8 mouse cellular contexts compared by ENCODE assay signal in the genomic region with DNA sequence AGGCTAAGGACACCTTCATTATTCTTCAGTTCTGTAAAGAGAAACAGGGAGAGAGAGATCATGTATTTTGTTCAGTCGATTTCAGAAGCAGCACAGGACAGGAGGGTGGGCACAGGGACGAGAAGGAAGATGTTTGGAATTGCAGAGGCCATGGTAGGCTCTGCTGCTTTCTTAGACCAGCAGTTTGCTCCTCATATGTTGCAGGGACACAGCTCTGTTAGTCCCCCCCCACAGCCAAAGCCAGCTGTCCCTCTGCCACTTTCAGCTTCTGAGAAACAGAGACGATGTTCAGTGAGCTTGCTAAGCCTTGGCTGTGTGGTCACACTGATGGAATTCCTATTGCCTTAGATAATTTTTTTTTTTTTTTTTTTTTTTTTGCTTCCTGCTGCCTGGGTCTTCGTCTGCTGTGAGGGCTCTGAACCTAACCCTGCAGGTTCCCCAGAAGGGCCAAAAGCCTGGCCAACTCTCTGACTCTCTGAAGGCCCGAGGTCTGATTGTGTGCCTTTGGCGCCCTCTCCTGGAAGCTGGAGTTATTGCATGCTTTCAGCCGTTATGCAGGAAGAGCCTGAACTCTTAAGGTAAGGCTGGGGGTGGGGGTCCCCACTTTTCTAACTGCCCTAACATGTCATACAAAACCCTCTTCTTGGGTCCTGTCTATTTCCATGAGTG. TPM values are rescaled to one million over a fixed set of nuclear protein-coding genes. Genes with fewer than 3 reads are reported as not detected.
DNase-seq lines count a peak whose midpoint lies in the region; ATAC-seq and TF ChIP-seq lines count a peak whose summit lies in the region.

No protein-coding gene starts in this region.

- H3K27me3 ChIP-seq in C2C12 (ENCODE audit: control insufficient read depth, insufficient read depth, insufficient read length): no peaks in the 10 kb centered on the region
- H3K27me3 ChIP-seq in embryonic facial prominence, embryonic 14.5 days (replicated peaks; ENCODE audit: control insufficient read depth, insufficient read depth, low read length): no peaks in the 10 kb centered on the region
- no peaks in the 10 kb centered on the region for H3K27me3 ChIP-seq in kidney, postnatal 0 days (ENCODE audit: insufficient read depth, low read length)
- no peaks in the 10 kb centered on the region; the same call in 1 of the 2 replicates for H3K27me3 ChIP-seq in liver, embryonic 11.5 days (replicated peaks; ENCODE audit: control insufficient read depth, insufficient read depth, low read length)
- H3K27me3 ChIP-seq in neural tube, embryonic 13.5 days: no peaks in the 10 kb centered on the region

- H3K4me1 ChIP-seq in embryonic facial prominence, embryonic 14.5 days (ENCODE audit: control insufficient read depth, insufficient read depth, low read length): peaks cover 26% of the 10 kb centered on the region
- peaks cover 14% of the 10 kb centered on the region for H3K4me1 ChIP-seq in kidney, postnatal 0 days (replicated peaks; ENCODE audit: insufficient read depth, low read length)
- H3K4me1 ChIP-seq in liver, embryonic 11.5 days (replicated peaks; ENCODE audit: control insufficient read depth, insufficient read depth, low read length): peaks cover 19% of the 10 kb centered on the region
- H3K4me1 ChIP-seq in neural tube, embryonic 13.5 days (replicated peaks): peaks cover 58% of the 10 kb centered on the region

- DNase-seq in adrenal gland, postnatal 36 days: peak; percentile 88
- DNase-seq in embryonic facial prominence, embryonic 14.5 days (ENCODE audit: low spot score): peak; percentile 91
- DNase-seq in heart, adult 9 months (ENCODE audit: low spot score in 2 of 2): peak; percentile 77 to 88
- DNase-seq in kidney, postnatal 0 days (ENCODE audit: low spot score): peak; percentile 91
- DNase-seq in liver, embryonic 11.5 days (ENCODE audit: low spot score): peak; percentile 77
- peak; percentile 85 for DNase-seq in testis, postnatal 14 days (ENCODE audit: low spot score)

- H3K79me2 ChIP-seq in C2C12 (ENCODE audit: control insufficient read depth, insufficient read depth): no peaks in the 10 kb centered on the region

- H3K79me3 ChIP-seq in C2C12 (ENCODE audit: low read depth): no peaks in the 10 kb centered on the region

- H3ac ChIP-seq in C2C12 (ENCODE audit: control insufficient read depth, insufficient read length, low read depth): no peak overlapping the region

- H3K9me3 ChIP-seq in embryonic facial prominence, embryonic 14.5 days (ENCODE audit: control insufficient read depth, low read length): no peaks in the 10 kb centered on the region
- H3K9me3 ChIP-seq in kidney, postnatal 0 days (replicated peaks; ENCODE audit: low read length): no peaks in the 10 kb centered on the region
- no peaks in the 10 kb centered on the region for H3K9me3 ChIP-seq in liver, embryonic 11.5 days (ENCODE audit: control insufficient read depth, low read length)
- no peaks in the 10 kb centered on the region for H3K9me3 ChIP-seq in neural tube, embryonic 13.5 days

- no peak overlapping the region for H3K4me2 ChIP-seq in embryonic facial prominence, embryonic 14.5 days (ENCODE audit: low read depth, low read length)
- no peak overlapping the region for H3K4me2 ChIP-seq in kidney, postnatal 0 days (ENCODE audit: low read length)
- no peak overlapping the region for H3K4me2 ChIP-seq in liver, embryonic 11.5 days
- no peak overlapping the region for H3K4me2 ChIP-seq in neural tube, embryonic 13.5 days

- H3K27ac ChIP-seq in embryonic facial prominence, embryonic 14.5 days (replicated peaks; ENCODE audit: low read depth, low read length): peak overlapping the region; percentile 55; the same call in 1 of the 2 replicates
- H3K27ac ChIP-seq in kidney, postnatal 0 days: peak overlapping the region; percentile 43; the same call in 1 of the 2 replicates
- no peak overlapping the region for H3K27ac ChIP-seq in liver, embryonic 11.5 days (ENCODE audit: low read depth, low read length)
- peak overlapping the region; percentile 46; the same call in 1 of the 2 replicates for H3K27ac ChIP-seq in neural tube, embryonic 13.5 days (replicated peaks)

- H3K9ac ChIP-seq in embryonic facial prominence, embryonic 14.5 days (ENCODE audit: low read depth, low read length): peak overlapping the region; percentile 40
- H3K9ac ChIP-seq in kidney, postnatal 0 days (ENCODE audit: low read depth, low read length): no peak overlapping the region
- H3K9ac ChIP-seq in liver, embryonic 11.5 days (ENCODE audit: low read depth, low read length): no peak overlapping the region
- H3K9ac ChIP-seq in neural tube, embryonic 13.5 days: peak overlapping the region; percentile 50

- H3K4me3 ChIP-seq in C2C12 (ENCODE audit: insufficient read depth, poor library complexity, severe bottlenecking): no peak overlapping the region
- no peak overlapping the region for H3K4me3 ChIP-seq in embryonic facial prominence, embryonic 14.5 days (ENCODE audit: low read depth, low read length)
- H3K4me3 ChIP-seq in kidney, postnatal 0 days (replicated peaks; ENCODE audit: low read depth, low read length): no peak overlapping the region
- no peak overlapping the region for H3K4me3 ChIP-seq in liver, embryonic 11.5 days (ENCODE audit: low read depth, low read length)
- no peak overlapping the region for H3K4me3 ChIP-seq in neural tube, embryonic 13.5 days

- ATAC-seq in embryonic facial prominence, embryonic 14.5 days (ENCODE audit: low read depth): 0 out of 2 replicates have a peak, but pooled peaks have one; percentile 10
- peak; percentile 30; the same call in 1 of the 2 replicates for ATAC-seq in kidney, postnatal 0 days (replicated peaks; ENCODE audit: low FRiP score, low read depth)
- ATAC-seq in liver, embryonic 11.5 days (replicated peaks; ENCODE audit: low FRiP score): no peak
- ATAC-seq in neural tube, embryonic 13.5 days (ENCODE audit: low read depth): no peak

- 27% methylated on average over 7 of the region's 7 CpGs for WGBS in embryonic facial prominence, embryonic 14.5 days
- WGBS in kidney, postnatal 0 days: 27% methylated on average over 7 of the region's 7 CpGs
- WGBS in liver, embryonic 11.5 days: 30% methylated on average over 7 of the region's 7 CpGs
- 33% methylated on average over 7 of the region's 7 CpGs for WGBS in neural tube, embryonic 13.5 days

- peak; percentile 46 for TF ChIP-seq CTCF in C2C12 (IDR thresholded peaks at IDR 0.05; ENCODE audit: control insufficient read depth, insufficient read depth, insufficient read length)
- TF ChIP-seq CTCF in kidney, postnatal 0 days (IDR thresholded peaks at IDR 0.05; ENCODE audit: low read depth): peak; percentile 96

- H3K36me3 ChIP-seq in C2C12 (ENCODE audit: control insufficient read depth, insufficient read depth): peaks cover 29% of the 10 kb centered on the region
- H3K36me3 ChIP-seq in embryonic facial prominence, embryonic 14.5 days (ENCODE audit: control insufficient read depth, insufficient read depth, low read length): no peaks in the 10 kb centered on the region
- 0 out of 2 replicates have a peak, but pooled peaks cover 2% of the 10 kb centered on the region for H3K36me3 ChIP-seq in kidney, postnatal 0 days (ENCODE audit: insufficient read depth, low read length)
- no peaks in the 10 kb centered on the region for H3K36me3 ChIP-seq in liver, embryonic 11.5 days (ENCODE audit: control insufficient read depth, insufficient read depth, low read length)
- no peaks in the 10 kb centered on the region for H3K36me3 ChIP-seq in neural tube, embryonic 13.5 days

RNA-seq across cellular contexts. Expression of a gene that starts 19.8 kb away (rescaled TPM):
- polyA plus RNA-seq in C2C12 (2012; fragmentation: generic; extraction: Trizol): 70.2 TPM
- 10 to 100 TPM; 38.6 to 52.5 TPM for total RNA-seq in adrenal gland, postnatal 36 days (2021)
- polyA plus RNA-seq in embryonic facial prominence, embryonic 14.5 days (2014; fragmentation: Nextera tagmentation; extraction: Ambion mirVana): 17.3 and 17.6 TPM in 2 replicates
- 17.6 and 18.3 TPM in 2 replicates for polyA plus RNA-seq in kidney, postnatal 0 days (2015; fragmentation: Nextera tagmentation; extraction: Ambion mirVana)
- polyA plus RNA-seq in liver, embryonic 11.5 days (2014; fragmentation: Nextera tagmentation; extraction: Ambion mirVana): 8.4 and 9.3 TPM in 2 replicates
- 59.4 and 62.0 TPM in 2 replicates for polyA plus RNA-seq in neural tube, embryonic 13.5 days (2015; fragmentation: Nextera tagmentation; extraction: Ambion mirVana)

RNA-seq across cellular contexts. Expression of a gene that starts 32.8 kb away (rescaled TPM):
- polyA plus RNA-seq in C2C12 (2012; fragmentation: generic; extraction: Trizol): not detected
- total RNA-seq in adrenal gland, postnatal 36 days (2021): under 1 TPM in 1 of 2 experiments, not detected in 1; 0.33 TPM
- 0.11 TPM in 1 of 2 replicates, not detected in the other for polyA plus RNA-seq in embryonic facial prominence, embryonic 14.5 days (2014; fragmentation: Nextera tagmentation; extraction: Ambion mirVana)
- polyA plus RNA-seq in kidney, postnatal 0 days (2015; fragmentation: Nextera tagmentation; extraction: Ambion mirVana): not detected in 2 replicates
- polyA plus RNA-seq in liver, embryonic 11.5 days (2014; fragmentation: Nextera tagmentation; extraction: Ambion mirVana): not detected in 2 replicates
- polyA plus RNA-seq in neural tube, embryonic 13.5 days (2015; fragmentation: Nextera tagmentation; extraction: Ambion mirVana): not detected in 2 replicates

RNA-seq across cellular contexts. Expression of a gene that starts 35.0 kb away (rescaled TPM):
- polyA plus RNA-seq in C2C12 (2012; fragmentation: generic; extraction: Trizol): 15.1 TPM
- 10 to 100 TPM; 31.2 to 36.2 TPM for total RNA-seq in adrenal gland, postnatal 36 days (2021)
- polyA plus RNA-seq in embryonic facial prominence, embryonic 14.5 days (2014; fragmentation: Nextera tagmentation; extraction: Ambion mirVana): 75.8 and 77.4 TPM in 2 replicates
- polyA plus RNA-seq in kidney, postnatal 0 days (2015; fragmentation: Nextera tagmentation; extraction: Ambion mirVana): 60.2 and 71.5 TPM in 2 replicates
- polyA plus RNA-seq in liver, embryonic 11.5 days (2014; fragmentation: Nextera tagmentation; extraction: Ambion mirVana): 65.1 and 73.9 TPM in 2 replicates
- 71.8 and 76.7 TPM in 2 replicates for polyA plus RNA-seq in neural tube, embryonic 13.5 days (2015; fragmentation: Nextera tagmentation; extraction: Ambion mirVana)

RNA-seq across cellular contexts. Expression of a gene that starts 35.2 kb away (rescaled TPM):
- 74.4 TPM for polyA plus RNA-seq in C2C12 (2012; fragmentation: generic; extraction: Trizol)
- 10 to 100 TPM; 33.0 to 46.7 TPM for total RNA-seq in adrenal gland, postnatal 36 days (2021)
- 72.9 and 74.8 TPM in 2 replicates for polyA plus RNA-seq in embryonic facial prominence, embryonic 14.5 days (2014; fragmentation: Nextera tagmentation; extraction: Ambion mirVana)
- polyA plus RNA-seq in kidney, postnatal 0 days (2015; fragmentation: Nextera tagmentation; extraction: Ambion mirVana): 52.8 and 54.1 TPM in 2 replicates
- polyA plus RNA-seq in liver, embryonic 11.5 days (2014; fragmentation: Nextera tagmentation; extraction: Ambion mirVana): 93.1 and 102 TPM in 2 replicates
- 75.3 and 81.2 TPM in 2 replicates for polyA plus RNA-seq in neural tube, embryonic 13.5 days (2015; fragmentation: Nextera tagmentation; extraction: Ambion mirVana)

RNA-seq across cellular contexts. Expression of a gene that starts 44.2 kb away (rescaled TPM):
- 34.0 TPM for polyA plus RNA-seq in C2C12 (2012; fragmentation: generic; extraction: Trizol)
- 10 to 100 TPM; 33.7 to 35.2 TPM for total RNA-seq in adrenal gland, postnatal 36 days (2021)
- 42.8 and 43.9 TPM in 2 replicates for polyA plus RNA-seq in embryonic facial prominence, embryonic 14.5 days (2014; fragmentation: Nextera tagmentation; extraction: Ambion mirVana)
- 48.4 and 53.6 TPM in 2 replicates for polyA plus RNA-seq in kidney, postnatal 0 days (2015; fragmentation: Nextera tagmentation; extraction: Ambion mirVana)
- 21.4 and 23.9 TPM in 2 replicates for polyA plus RNA-seq in liver, embryonic 11.5 days (2014; fragmentation: Nextera tagmentation; extraction: Ambion mirVana)
- polyA plus RNA-seq in neural tube, embryonic 13.5 days (2015; fragmentation: Nextera tagmentation; extraction: Ambion mirVana): 42.9 and 47.3 TPM in 2 replicates

Comparison
In these comparisons a context has a peak if more than half of its experiments do, and no peak if none do; other contexts are left out.
1. ATAC-seq: peak in embryonic facial prominence, embryonic 14.5 days (single experiment) and kidney, postnatal 0 days (single experiment); none in liver, embryonic 11.5 days (single experiment) and neural tube, embryonic 13.5 days (single experiment).
2. H3K9ac ChIP-seq: peak in embryonic facial prominence, embryonic 14.5 days (single experiment) and neural tube, embryonic 13.5 days (single experiment); none in kidney, postnatal 0 days (single experiment) and liver, embryonic 11.5 days (single experiment).
3. Peak in every context shown above with its lines, with median percentiles within 50 percentile points of each other: DNase-seq.